Mouse (Mus musculus): ENCODE data around the gene Adam22.
"Not testable (repeated sequence)": the region's sequence is repeated elsewhere in the genome, so short reads cannot be mapped to it uniquely, and the experiment has no call there.

Gene Adam22

DNA sequence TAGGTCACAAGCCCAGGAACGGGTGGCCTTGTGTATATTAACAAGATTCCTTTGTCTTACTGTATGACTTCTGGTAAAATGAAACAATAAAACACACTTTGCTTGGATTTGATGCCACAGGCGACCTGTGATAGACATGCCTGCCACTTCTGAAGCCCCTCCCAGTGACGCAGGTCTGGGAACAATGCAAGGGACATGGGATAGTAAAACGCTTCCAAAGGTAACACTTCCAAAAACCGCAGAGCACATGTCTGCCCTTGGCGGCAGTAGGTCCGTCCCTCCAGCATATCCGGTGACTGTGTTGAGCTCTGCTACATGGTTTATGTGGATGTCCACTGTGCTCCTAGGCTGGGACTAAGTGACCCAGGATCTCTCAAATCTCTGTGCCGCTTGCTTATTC is 294.6 kb downstream of the Adam22 start:
- ATAC-seq (ENCODE audit: insufficient number of reproducible peaks, low FRiP score, low TSS enrichment) = no peak

DNA sequence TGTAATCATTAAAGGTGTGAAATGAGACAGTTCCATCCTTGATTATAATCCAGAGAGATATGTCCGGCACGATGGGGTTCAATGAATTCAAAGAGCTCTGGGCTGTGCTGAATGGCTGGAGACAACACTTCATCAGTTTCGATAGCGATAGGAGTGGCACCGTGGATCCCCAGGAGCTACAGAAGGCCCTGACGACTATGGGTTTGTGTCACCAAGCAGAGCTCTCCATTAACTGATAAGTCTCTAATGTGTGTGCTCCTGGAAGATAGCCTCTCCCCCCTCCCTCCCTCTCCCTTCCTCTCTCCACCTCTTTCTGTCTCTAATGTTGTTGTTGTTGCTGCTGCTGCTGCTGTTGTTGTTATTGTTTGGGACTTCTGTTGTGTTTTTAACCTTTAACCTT is 304.8 kb downstream of the Adam22 start:
- no peak for ATAC-seq (ENCODE audit: insufficient number of reproducible peaks, low FRiP score, low TSS enrichment)

DNA sequence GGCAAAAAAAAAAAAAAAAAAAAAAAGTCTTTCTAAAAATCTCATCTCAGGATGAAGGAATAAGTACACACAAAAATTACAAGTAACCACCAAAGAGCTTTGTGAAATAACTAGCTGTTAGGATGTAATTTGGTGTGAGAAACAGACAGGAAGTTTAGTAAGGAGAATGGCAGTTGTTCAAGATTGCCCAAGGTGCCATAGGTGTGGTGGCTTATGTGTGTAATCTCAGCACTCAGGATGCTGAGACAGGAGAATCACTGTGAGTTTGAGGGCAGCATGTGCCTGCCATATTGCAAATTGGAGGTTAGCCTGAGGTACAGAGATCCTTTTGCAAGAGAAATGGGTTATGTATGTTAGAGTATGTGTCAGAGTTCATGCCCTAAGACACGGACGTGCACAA is 305.5 kb downstream of the Adam22 start:
- no peak for ATAC-seq (ENCODE audit: insufficient number of reproducible peaks, low FRiP score, low TSS enrichment)

DNA sequence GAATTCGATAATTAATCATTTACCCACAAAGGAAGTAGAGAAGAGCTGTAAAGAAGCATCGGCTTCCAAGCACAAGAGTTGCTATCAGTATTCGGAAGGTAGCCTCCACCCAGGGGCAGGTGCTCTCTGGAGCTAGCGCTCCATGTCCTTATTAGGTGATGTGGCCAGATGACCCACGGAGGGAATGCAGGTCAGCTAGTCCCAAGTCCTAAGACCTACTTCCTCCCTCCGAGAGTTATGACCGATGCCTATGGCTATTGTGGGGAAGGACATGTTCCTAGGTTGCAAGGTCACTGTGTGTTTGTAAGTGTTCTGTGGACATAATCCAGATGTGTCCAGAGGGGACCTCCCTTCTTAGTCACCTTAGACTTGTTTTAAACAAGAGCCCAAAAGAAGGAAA is 309.9 kb downstream of the Adam22 start:
- ATAC-seq (ENCODE audit: insufficient number of reproducible peaks, low FRiP score, low TSS enrichment) = no peak

DNA sequence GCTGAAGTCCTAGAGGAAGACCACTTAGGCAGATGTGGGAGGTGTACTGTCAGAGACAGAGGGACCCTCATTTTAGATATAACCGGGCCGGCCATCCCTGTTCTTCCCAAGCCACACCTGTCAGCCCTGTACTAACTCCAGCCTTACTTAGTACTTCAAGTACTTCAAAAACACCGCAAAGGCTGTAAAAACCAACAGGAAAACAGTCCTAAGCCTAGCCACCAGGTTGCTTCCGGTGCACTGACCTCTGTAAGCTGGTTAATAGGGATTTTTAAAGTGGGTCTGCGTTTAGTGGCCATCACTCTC is 311.0 kb downstream of the Adam22 start:
- ATAC-seq (ENCODE audit: insufficient number of reproducible peaks, low FRiP score, low TSS enrichment) = no peak; the same call in 1 of the 2 replicates

DNA sequence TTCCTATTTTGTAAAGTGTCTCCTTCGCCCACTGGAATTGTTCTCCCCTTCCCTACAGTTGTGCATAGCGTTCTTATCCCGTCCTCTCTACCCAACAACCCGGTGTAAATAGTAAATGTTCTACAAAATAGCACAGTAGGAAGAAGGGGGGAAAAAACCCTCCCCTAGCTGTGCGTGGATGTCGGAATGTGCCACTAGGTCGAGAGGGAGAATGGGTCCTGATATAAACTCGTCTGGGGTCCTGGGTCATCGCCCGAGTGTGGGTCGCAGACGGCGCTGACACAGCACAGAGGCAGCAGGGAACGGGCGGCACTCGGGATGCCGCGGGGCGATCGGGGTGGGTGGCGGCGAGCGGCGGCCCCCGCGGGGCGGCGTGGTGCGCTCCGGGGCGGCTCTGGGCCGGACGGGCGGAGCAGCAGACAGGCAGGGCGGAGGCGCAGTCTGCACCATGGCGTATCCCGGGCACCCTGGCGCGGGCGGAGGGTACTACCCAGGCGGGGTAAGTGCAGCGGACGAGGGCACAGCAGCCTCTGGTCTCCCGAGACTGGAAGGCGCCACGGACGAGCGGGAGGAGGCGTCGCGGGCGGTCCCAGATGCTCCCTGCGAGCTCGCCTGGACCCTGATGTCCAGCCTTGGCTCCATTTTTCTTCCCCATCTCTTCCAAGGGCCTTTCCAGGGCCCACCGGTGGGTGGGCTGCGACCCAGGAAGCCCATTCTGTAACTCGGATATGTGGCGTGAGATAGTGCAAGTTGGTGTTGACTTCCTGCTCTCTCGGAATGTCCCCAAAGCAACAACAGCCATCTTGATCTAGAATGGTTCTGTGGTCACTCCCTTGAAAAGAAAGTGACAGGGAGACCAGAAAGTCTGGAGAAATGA is 311.6 kb downstream of the Adam22 start:
- ATAC-seq (ENCODE audit: insufficient number of reproducible peaks, low FRiP score, low TSS enrichment) = peak; percentile 96

DNA sequence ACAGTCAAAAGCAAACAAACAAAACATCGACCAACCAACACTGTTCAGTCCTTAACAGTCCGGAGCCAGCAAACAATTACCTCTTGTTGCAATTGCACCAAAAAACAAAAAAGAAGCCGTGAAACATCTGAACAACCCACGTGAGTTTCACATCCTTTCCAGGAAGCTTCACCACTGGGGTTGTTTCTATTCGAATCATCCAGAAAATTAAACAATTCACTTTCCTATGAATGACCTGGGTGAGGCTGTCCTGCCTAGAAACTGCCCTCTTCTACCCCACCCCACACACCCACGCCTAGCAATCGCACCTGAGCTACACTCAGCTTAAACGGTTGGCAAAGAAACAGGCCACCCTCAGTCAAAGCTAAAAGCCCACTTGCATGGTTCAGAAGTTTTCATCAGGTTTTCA is 312.2 kb downstream of the Adam22 start:
- ATAC-seq (ENCODE audit: insufficient number of reproducible peaks, low FRiP score, low TSS enrichment) = peak; percentile 21; the same call in 1 of the 2 replicates

DNA sequence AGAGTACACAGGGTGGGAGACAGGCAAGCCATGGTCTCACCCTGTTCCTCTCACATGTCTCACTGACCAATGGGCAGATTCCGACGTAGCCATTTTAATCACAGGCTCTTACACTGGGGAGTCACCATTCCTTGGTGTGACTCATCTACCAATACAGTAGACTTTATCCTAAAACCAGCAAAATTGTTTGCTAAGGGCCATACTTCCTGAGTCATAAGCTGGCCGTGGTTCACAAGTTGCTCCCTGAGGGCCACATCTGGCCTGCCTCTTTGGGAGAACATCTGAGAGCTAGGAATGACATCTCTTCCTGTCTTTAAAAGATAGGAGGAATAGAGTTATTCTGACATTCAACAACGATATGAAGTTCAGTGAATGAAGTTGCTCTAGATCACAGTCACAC is 314.1 kb downstream of the Adam22 start:
- no peak for ATAC-seq (ENCODE audit: insufficient number of reproducible peaks, low FRiP score, low TSS enrichment)

DNA sequence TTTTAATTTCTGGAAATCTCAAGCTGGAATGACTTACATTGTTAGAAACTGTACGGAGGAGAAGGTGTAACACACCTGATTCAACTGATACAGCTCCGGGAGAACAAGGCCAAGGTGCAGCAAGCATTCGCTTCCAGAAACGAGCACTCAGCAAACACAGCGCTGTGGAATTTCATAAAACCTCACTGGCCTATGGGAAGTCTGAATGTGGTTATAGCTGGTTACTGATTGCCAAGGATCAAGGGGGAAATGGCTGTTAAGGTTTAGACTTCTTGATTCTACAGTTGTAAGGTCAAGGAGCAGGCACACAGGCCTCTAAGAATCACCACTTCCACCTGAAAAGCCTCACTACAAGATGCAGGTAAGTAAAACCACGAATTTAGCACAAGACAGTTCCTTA is 322.1 kb downstream of the Adam22 start, which contains the start of gene Sri:
Sri (plus strand) TSS at position 224 of the 400 bp plus-strand sequence.
- no peak for ATAC-seq (ENCODE audit: insufficient number of reproducible peaks, low FRiP score, low TSS enrichment)

DNA sequence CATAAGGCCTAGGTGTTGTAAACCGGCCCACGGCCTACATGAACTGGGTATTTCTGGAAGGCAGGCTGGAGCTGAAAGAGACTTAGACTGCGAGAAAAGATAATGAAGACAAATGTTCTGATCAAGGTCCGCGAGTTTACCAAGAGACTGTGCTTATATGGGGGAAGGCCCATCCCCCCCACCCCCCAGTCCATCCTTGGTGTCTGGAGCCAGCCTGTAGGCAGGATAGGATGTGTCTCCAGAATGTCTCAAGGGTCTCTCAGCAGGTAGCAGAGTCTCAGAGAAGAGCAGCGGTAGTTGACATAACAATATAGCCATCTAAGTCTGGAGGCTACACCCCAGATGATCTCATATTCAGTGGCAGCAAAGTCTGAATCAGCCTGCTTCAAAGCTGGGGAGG is 333.4 kb downstream of the Adam22 start:
- not testable (repeated sequence) for ATAC-seq (ENCODE audit: insufficient number of reproducible peaks, low FRiP score, low TSS enrichment)
